Mouse (Mus musculus) embryonic facial prominence, embryonic 15.5 days (tissue): ENCODE results near the gene Kifc5b. TPM values are rescaled to one million over a fixed set of nuclear protein-coding genes. Genes with fewer than 3 reads are reported as not detected.
"Not testable (repeated sequence)": the region's sequence is repeated elsewhere in the genome, so short reads cannot be mapped to it uniquely, and the experiment has no call there.

ENCODE experiments used
- ATAC-seq: fragments of 200-750 bp; cut with Nextera tagmentation; 2 replicates; pipeline ENCODE4 v1.8.0; 2017; ENCODE audit warnings: low read depth, moderate TSS enrichment; ENCODE audit not compliant: insufficient number of reproducible peaks, low FRiP score, low TSS enrichment
- H3K27ac ChIP-seq: fragments of 300-500 bp; sonication (generic); replicated peaks from 2 replicates; pipeline ENCODE4 v1.5.1; 2015; ENCODE audit warnings: mild to moderate bottlenecking, inconsistent platforms
- H3K27me3 ChIP-seq: fragments of 300-500 bp; sonication (generic); 2 replicates; pipeline ENCODE4 v1.6.1; 2015; ENCODE audit warnings: inconsistent platforms
- H3K36me3 ChIP-seq: fragments of 300-500 bp; sonication (generic); 2 replicates; pipeline ENCODE4 v1.6.1; 2015; ENCODE audit warnings: mild to moderate bottlenecking, inconsistent platforms
- H3K4me1 ChIP-seq: fragments of 300-500 bp; sonication (generic); 2 replicates; pipeline ENCODE4 v1.6.1; 2015; ENCODE audit warnings: inconsistent platforms
- H3K4me2 ChIP-seq: fragments of 300-500 bp; sonication (generic); replicated peaks from 2 replicates; pipeline ENCODE4 v1.6.1; 2015; ENCODE audit warnings: mild to moderate bottlenecking, inconsistent platforms
- H3K4me3 ChIP-seq: fragments of 300-500 bp; sonication (generic); replicated peaks from 2 replicates; pipeline ENCODE4 v1.5.1; 2015; ENCODE audit warnings: mild to moderate bottlenecking, inconsistent platforms
- H3K9ac ChIP-seq: fragments of 300-500 bp; sonication (generic); 2 replicates; pipeline ENCODE4 v1.6.1; 2015; ENCODE audit warnings: inconsistent platforms
- H3K9me3 ChIP-seq: fragments of 300-500 bp; sonication (generic); replicated peaks from 2 replicates; pipeline ENCODE4 v1.6.1; 2016; ENCODE audit warnings: inconsistent platforms
- WGBS: fragments of 180-500 bp; shearing (Covaris S2); methylation state at CpG from one replicate; pipeline ENCODE4 v1.1.7; 2015; 5-methylcytosine and 5-hydroxymethylcytosine counted together
- polyA plus RNA-seq: library from polyadenylated mRNA; unstranded; fragments of >200 nt; fragmentation: Nextera tagmentation; extraction: Ambion mirVana; gene quantifications from 2 replicates; pipeline ENCODE4 v1.2.1, GENCODE M21; 2015

Kifc5b gene
- polyA plus RNA-seq, 1 experiment from 2014 or later, result 7.4 TPM

DNA sequence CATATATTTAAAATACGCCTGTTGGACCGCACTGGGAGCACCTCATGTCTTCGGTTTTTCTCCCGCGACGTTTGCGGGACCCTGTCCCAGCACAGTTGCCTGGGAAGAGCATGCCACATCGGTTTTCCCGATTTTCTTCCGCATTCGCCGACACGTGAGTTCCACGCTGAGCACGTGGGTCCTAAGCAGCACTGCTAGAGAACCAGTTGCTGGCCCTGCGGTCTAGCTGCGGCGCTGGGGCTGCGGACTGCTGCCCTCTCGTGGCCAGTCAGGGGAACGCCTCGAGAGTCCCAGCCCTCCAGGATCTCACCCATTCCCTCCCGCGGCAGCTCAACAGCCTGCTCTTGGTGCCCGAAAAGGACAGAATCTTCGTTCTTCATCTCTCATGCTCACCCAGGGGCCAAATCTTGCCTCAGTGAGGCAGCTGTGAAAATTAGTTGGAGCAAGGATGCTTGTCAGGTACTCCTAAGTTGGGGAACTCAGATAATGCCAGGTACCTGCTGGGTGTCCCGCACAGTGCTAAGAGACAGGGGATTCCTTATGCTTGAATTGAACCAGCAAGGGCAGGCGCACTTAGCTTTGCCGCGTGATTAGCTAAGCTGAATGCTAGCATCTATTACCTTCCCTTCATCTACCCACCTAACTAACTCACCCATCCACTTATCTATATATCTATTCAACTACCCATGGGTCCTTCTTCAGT is 30.7 kb upstream of the Kifc5b start:
- H3K4me1 ChIP-seq, result peaks cover 29% of the 10 kb centered on the region
- H3K4me3 ChIP-seq, result peak overlapping the region; percentile 49
- 8% methylated on average over 30 of the region's 30 CpGs for WGBS
- peak overlapping the region; percentile 78 for H3K4me2 ChIP-seq
- no peak overlapping the region for H3K27ac ChIP-seq
- 0 out of 2 replicates have a peak overlapping the region, but pooled peaks have one; percentile 6 for H3K9ac ChIP-seq
- peaks cover 3% of the 10 kb centered on the region; the same call in 1 of the 2 replicates for H3K27me3 ChIP-seq
- no peaks in the 10 kb centered on the region for H3K9me3 ChIP-seq
- no peaks in the 10 kb centered on the region for H3K36me3 ChIP-seq
- peak; percentile 81 for ATAC-seq

DNA sequence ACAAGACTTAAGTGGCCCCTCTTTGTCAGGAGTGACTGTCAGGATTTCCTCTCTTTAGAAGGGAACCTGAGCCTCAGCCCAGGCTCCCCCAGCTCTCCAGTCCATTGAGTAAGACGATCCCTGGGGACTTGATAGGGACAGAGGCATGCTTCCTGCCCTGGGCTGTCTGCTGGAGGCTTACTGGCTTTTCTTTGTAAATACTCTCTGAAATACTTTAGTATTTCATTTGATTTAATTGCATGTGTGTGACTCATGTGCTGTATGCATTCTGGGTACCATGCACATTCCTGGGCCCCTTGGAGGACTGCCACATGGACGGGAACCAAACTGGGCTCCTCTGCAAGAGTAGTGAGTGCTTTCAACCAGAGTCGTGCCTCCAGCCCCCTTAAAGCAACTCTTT is 29.0 kb upstream of the Kifc5b start:
- H3K9ac ChIP-seq, result no peak overlapping the region
- no peak overlapping the region for H3K4me2 ChIP-seq
- H3K27me3 ChIP-seq, result peaks cover 3% of the 10 kb centered on the region; the same call in 1 of the 2 replicates
- no peaks in the 10 kb centered on the region for H3K9me3 ChIP-seq
- no peak for ATAC-seq
- no peaks in the 10 kb centered on the region for H3K36me3 ChIP-seq
- no peak overlapping the region for H3K27ac ChIP-seq
- WGBS, result 9% methylated on average over 3 of the region's 3 CpGs
- H3K4me1 ChIP-seq, result peaks cover 36% of the 10 kb centered on the region
- H3K4me3 ChIP-seq, result no peak overlapping the region

DNA sequence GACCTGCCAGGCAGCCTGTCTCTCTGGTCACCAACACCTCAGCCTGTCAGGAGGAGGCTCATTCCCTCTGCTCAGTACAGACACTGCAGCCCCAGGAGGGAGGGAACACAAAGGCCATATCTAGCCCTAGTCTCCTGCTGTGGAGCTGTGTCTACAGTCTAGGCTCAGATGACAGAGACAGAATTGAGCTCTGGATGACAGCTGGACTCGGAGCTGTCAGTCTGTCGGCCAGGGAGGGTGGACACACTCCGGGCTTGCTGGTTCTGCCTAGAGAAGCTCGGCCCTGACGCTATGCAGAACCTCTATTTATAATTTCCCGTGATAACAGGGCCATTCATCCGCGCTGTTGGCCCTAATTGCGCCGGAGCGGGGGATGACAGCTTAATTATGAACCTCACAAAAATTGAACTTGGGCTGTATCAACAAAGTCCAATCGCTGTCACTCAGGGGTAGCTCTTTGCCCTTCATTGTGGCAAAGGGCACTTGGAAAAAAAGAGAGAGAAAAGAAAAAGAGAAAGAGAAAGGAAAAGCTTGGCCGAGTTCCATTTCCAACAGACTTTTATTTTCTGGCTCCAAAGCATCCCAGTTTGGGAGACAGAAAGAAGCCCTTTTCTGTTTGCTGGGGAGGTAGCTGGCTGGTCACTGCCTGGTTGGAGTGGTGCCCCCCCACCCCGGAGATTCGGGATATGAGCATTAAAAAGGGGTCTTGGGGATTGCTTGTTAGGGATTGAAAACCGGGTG is 24.1 kb upstream of the Kifc5b start:
- H3K9me3 ChIP-seq, result no peaks in the 10 kb centered on the region
- H3K9ac ChIP-seq, result 0 out of 2 replicates have a peak overlapping the region, but pooled peaks have one; percentile 21
- peaks cover 30% of the 10 kb centered on the region for H3K4me1 ChIP-seq
- WGBS, result 42% methylated on average over 16 of the region's 16 CpGs
- no peak overlapping the region for H3K4me3 ChIP-seq
- no peak for ATAC-seq
- no peak overlapping the region for H3K4me2 ChIP-seq
- H3K27me3 ChIP-seq, result 0 out of 2 replicates have a peak, but pooled peaks cover 5% of the 10 kb centered on the region
- H3K27ac ChIP-seq, result 0 out of 2 replicates have a peak overlapping the region, but pooled peaks have one; percentile 22
- H3K36me3 ChIP-seq, result no peaks in the 10 kb centered on the region

DNA sequence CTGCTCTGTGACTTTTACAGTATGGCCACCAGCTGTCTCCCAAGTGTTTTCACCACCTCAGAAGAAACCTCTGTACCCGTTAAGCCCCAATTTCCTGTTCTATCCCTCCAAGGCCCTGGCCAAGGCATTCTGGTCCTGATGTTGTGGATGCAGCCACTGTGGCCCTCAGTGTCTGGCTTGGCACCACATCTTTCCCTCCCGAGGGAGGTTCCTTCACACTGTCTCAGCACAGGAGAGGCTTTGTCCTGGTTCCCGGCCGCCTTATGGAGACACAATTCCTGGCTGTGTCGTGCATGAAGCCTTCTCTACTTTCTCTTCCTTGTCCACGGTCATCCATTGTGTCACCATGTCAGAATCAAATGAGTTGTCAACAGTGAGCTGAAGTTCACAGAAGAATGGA is 23.4 kb upstream of the Kifc5b start:
- Histone ChIP-seq H3K36me3 (no peaks in the 10 kb centered on the region), H3K27ac (peak overlapping the region; percentile 48; the same call in 1 of the 2 replicates), H3K4me2 (no peak overlapping the region), H3K9me3 (no peaks in the 10 kb centered on the region), H3K9ac (no peak overlapping the region), H3K4me1 (peaks cover 25% of the 10 kb centered on the region), H3K4me3 (no peak overlapping the region), H3K27me3 (0 out of 2 replicates have a peak, but pooled peaks cover 5% of the 10 kb centered on the region)
- 52% methylated on average over 6 of the region's 6 CpGs for WGBS
- ATAC-seq, result no peak

DNA sequence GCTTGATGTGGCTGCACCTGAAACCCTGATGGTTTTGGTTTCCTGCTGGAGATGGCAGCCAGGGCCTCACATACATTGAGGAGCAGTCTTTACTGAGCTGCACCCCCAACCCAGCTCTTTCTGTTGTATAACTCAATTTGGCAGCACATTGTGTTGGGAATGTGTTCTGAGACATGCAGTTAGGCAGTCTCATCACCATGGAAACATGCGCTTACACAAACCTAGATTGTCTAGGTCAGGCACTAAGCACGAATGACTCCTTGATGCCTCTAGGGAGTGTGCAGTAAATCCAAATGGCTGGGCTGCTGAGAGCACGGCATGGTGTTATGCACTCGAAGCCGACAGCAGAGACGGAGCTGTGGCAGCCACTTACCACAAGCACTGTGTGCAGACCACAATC is 22.5 kb upstream of the Kifc5b start:
- Histone ChIP-seq H3K4me3 (no peak overlapping the region), H3K27ac (no peak overlapping the region), H3K4me2 (no peak overlapping the region), H3K9ac (no peak overlapping the region), H3K4me1 (peaks cover 23% of the 10 kb centered on the region), H3K36me3 (no peaks in the 10 kb centered on the region), H3K9me3 (no peaks in the 10 kb centered on the region), H3K27me3 (peaks cover 5% of the 10 kb centered on the region; the same call in 1 of the 2 replicates)
- 0 out of 2 replicates have a peak, but pooled peaks have one; percentile 40 for ATAC-seq
- 67% methylated on average over 6 of the region's 6 CpGs for WGBS

DNA sequence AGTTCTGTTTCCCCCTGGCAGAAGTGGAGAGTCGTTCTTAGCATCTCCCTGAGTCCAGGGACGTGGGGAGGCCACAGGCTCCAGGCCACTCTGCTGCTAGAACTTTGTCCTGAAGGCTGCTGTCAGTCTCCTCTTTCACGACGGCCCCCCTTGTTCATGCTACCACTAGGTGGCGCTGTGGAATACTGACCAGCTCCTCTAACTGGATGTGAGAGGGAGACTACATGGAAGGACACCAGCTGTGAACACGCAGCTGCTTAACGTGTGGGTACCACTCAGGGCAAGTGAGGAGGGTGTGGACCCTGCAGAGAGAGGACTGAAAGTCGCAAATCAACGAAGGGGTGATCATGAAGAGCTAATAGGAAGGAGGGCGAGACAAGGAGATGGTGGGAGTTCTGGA is 21.3 kb upstream of the Kifc5b start:
- no peak overlapping the region for H3K9ac ChIP-seq
- no peak overlapping the region for H3K4me3 ChIP-seq
- H3K9me3 ChIP-seq, result no peaks in the 10 kb centered on the region
- no peaks in the 10 kb centered on the region for H3K36me3 ChIP-seq
- H3K4me2 ChIP-seq, result no peak overlapping the region
- ATAC-seq, result no peak
- no peak overlapping the region for H3K27ac ChIP-seq
- 17% methylated on average over 10 of the region's 10 CpGs for WGBS
- peaks cover 5% of the 10 kb centered on the region; the same call in 1 of the 2 replicates for H3K27me3 ChIP-seq
- H3K4me1 ChIP-seq, result peaks cover 23% of the 10 kb centered on the region

DNA sequence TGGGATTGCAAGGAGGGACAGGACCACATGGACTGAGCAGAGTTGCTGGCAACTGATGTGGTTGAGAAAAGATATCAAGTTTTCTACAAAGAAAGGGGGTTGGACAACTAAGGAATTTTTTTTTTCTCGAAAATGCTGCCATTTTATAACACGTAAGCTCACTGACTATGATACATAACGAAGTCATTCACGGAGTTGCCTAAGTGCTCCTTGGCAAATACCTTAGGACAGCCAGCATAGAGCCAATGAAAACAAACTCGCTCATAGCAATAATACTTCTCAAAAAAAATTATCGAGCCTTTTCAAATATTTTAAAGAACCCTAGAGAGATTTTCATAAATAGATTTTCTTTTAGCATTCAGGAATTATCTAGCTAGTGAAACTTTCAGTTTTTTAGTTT is 16.0 kb upstream of the Kifc5b start:
- no peaks in the 10 kb centered on the region for H3K4me1 ChIP-seq
- ATAC-seq, result no peak
- 75% methylated on average over 6 of the region's 6 CpGs for WGBS
- H3K4me2 ChIP-seq, result no peak overlapping the region
- no peaks in the 10 kb centered on the region for H3K36me3 ChIP-seq
- H3K27ac ChIP-seq, result no peak overlapping the region
- no peak overlapping the region for H3K4me3 ChIP-seq
- H3K27me3 ChIP-seq, result no peaks in the 10 kb centered on the region; the same call in 1 of the 2 replicates
- H3K9me3 ChIP-seq, result no peaks in the 10 kb centered on the region
- no peak overlapping the region for H3K9ac ChIP-seq

DNA sequence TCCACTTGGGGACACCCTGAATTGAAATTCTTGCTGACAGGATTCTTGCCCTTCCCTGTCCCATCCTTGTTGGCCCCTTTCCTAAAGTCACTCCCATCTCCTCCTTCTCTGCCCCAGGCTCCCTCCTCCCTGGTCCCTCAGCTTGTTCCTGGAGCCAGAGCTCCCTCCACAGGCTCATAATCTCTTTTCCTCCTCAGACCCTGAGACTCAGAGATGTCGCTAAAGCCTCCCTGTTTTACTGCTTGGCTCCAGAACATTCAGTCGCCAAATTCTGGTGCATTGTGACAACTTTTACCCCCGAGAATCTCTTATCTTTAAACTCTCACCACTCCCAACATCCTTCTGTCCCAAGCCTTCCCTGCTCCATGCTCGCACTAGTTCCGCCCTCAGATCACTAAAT is 12.6 kb upstream of the Kifc5b start:
- WGBS, result 53% methylated on average over 5 of the region's 5 CpGs
- Histone ChIP-seq H3K4me3 (no peak overlapping the region), H3K9ac (no peak overlapping the region), H3K4me1 (no peaks in the 10 kb centered on the region), H3K27me3 (no peaks in the 10 kb centered on the region), H3K4me2 (no peak overlapping the region), H3K36me3 (no peaks in the 10 kb centered on the region), H3K9me3 (no peaks in the 10 kb centered on the region), H3K27ac (no peak overlapping the region)
- no peak for ATAC-seq

DNA sequence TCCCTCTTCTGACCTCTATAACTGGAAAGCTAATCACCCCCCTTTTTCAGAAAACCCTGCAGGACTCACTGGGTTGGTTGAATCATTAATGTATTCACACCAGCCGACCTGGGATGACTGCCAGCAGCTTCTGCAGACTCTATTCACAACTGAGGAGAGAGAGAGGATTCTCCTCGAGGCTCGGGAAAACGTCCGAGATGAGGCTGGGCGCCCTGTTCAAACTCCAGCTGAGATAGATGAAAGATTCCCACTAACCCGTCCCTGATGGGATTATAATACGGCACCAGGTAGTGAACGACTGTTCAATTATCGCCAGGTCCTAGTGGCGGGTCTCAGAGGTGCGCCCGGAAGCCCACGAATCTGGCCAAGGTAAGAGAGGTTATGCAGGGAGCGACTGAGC is 9.4 kb upstream of the Kifc5b start:
- H3K4me3 ChIP-seq, H3K9ac ChIP-seq, H3K9me3 ChIP-seq, ATAC-seq, H3K4me2 ChIP-seq, H3K27ac ChIP-seq, H3K4me1 ChIP-seq, H3K36me3 ChIP-seq, H3K27me3 ChIP-seq: not testable (repeated sequence)
- 87% methylated on average over 14 of the region's 15 CpGs for WGBS

DNA sequence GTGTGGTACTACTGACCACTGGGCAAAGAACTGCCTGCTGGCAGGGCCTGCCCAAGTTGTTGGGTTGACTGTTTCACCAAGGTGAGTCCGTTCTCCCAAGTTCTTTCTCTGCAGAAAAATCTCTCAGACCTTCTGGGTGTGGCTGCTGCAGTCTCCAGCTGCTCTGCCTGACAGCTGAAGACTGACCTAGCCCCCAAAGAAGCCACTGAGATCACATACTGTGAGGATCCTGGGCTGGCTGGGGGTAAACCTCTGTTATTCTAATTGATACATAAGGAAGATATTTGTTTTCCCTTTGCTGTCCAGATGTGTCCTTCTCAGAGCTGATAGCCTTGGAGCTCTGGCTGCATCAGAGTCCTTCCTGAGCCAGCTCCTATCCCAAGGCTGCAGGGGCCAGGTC is 1.6 kb upstream of the Kifc5b start:
- Histone ChIP-seq H3K9me3 (no peaks in the 10 kb centered on the region), H3K27ac (no peak overlapping the region), H3K36me3 (no peaks in the 10 kb centered on the region), H3K4me1 (peaks cover 12% of the 10 kb centered on the region; the same call in 1 of the 2 replicates), H3K4me3 (no peak overlapping the region), H3K9ac (no peak overlapping the region), H3K4me2 (no peak overlapping the region), H3K27me3 (no peaks in the 10 kb centered on the region)
- 63% methylated on average over 1 of the region's 1 CpGs for WGBS
- no peak for ATAC-seq

DNA sequence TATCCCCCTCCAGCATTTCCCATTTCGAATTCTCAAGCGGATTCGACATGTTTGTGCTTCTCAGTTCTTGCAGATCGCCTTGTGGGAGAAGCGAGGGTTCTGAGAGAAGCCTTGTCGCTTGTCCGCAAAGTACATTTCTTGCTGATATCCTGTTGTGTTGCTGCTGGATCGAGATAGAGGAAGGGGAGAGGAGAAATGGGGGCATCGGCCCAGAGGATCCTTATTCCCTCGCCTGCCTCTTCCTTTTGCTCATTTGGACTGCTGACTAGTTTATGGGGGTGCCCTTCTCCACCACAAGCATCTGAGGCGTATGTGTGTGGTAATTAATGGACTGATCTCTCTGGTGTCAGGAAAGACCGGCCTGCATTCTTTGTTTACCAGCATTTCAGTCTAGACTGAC is 669 bp downstream of the Kifc5b start:
- WGBS, result under 1% methylated on average over 12 of the region's 12 CpGs
- H3K27me3 ChIP-seq, ATAC-seq, H3K36me3 ChIP-seq, H3K27ac ChIP-seq, H3K9me3 ChIP-seq: not testable (repeated sequence)
- Histone ChIP-seq H3K4me2 (peak overlapping the region; percentile 76), H3K9ac (peak overlapping the region; percentile 59), H3K4me3 (peak overlapping the region; percentile 76), H3K4me1 (peaks cover 12% of the 10 kb centered on the region; the same call in 1 of the 2 replicates)
